Mouse (Mus musculus) ES-CJ7 (cell line): ENCODE measurements at regions not wholly inside any gene's neighbourhood (a gene's known extent, or its start where the extent isn't known, plus 50 kb on each side); places are given as distances from the start of the nearest gene placed in this dataset.
A peak's percentile ranks its signal among the peaks of the same experiment; 100 is the strongest.

Experiments used
- DNase-seq: peaks from one replicate; pipeline ENCODE4 v3.0.0; 2011; ENCODE audit warnings: low read depth, low spot score

GRCm38 (mm10) chr1:31895169-31895568, 277.3 kb upstream of the Khdrbs2 start:
- DNase-seq = no peak

- DNase-seq = peak; percentile 59
Measured at GRCm38 (mm10) chr1:31932061-31932460, 240.5 kb upstream of the Khdrbs2 start.
